In genomic region chr9:95406571-95407561, GRCm38 (mm10) we compare ENCODE assay signal across 7 mouse cellular contexts. TPM values are rescaled to one million over a fixed set of nuclear protein-coding genes. Genes with fewer than 3 reads are reported as not detected.
DNase-seq lines count a peak whose midpoint lies in the region; ATAC-seq and TF ChIP-seq lines count a peak whose summit lies in the region.

Gene Chst2, minus strand, starts transcription at chr9:95406722.

- TF ChIP-seq CTCF in heart, adult 2 months (IDR thresholded peaks at IDR 0.05): no peak

- H3K79me2 ChIP-seq in heart, adult 2 months (replicated peaks; ENCODE audit: control insufficient read depth, insufficient read depth, low read length): no peaks in the 10 kb centered on the region

- intact Hi-C loops in heart, adult 2 months (cut with DNase I): loop anchor here (5.0 kb wide), 1 partner anchor 665 kb away; no protein-coding TSS in a partner anchor

- no peak for TF ChIP-seq POLR2A in heart, adult 2 months (IDR thresholded peaks at IDR 0.05; ENCODE audit: insufficient read depth, low read depth, low read length)

- H3K4me1 ChIP-seq in embryonic facial prominence, embryonic 11.5 days (ENCODE audit: control insufficient read depth, insufficient read depth, low read length): no peaks in the 10 kb centered on the region; the same call in 1 of the 2 replicates
- H3K4me1 ChIP-seq in heart, adult 2 months (ENCODE audit: control insufficient read depth, insufficient read depth, low read length): 0 out of 2 replicates have a peak, but pooled peaks cover 1% of the 10 kb centered on the region
- peaks cover 41% of the 10 kb centered on the region for H3K4me1 ChIP-seq in limb, embryonic 10.5 days
- peaks cover 18% of the 10 kb centered on the region for H3K4me1 ChIP-seq in midbrain, embryonic 12.5 days

- peak within 1 kb of the TSS; percentile 73 for H3K4me3 ChIP-seq in embryonic facial prominence, embryonic 11.5 days (ENCODE audit: low read depth, low read length)
- H3K4me3 ChIP-seq in heart, adult 2 months: peak within 1 kb of the TSS; percentile 65
- peak within 1 kb of the TSS; percentile 79 for H3K4me3 ChIP-seq in limb, embryonic 10.5 days
- H3K4me3 ChIP-seq in midbrain, embryonic 12.5 days: peak within 1 kb of the TSS; percentile 82

- peaks cover 2% of the 10 kb centered on the region; the same call in 1 of the 2 replicates for H3K27me3 ChIP-seq in embryonic facial prominence, embryonic 11.5 days (ENCODE audit: control insufficient read depth, insufficient read depth, low read length)
- peaks cover 12% of the 10 kb centered on the region; the same call in 1 of the 2 replicates for H3K27me3 ChIP-seq in heart, adult 2 months (ENCODE audit: control insufficient read depth, insufficient read depth, low read length)
- H3K27me3 ChIP-seq in limb, embryonic 10.5 days (ENCODE audit: low read depth, poor library complexity, severe bottlenecking): peaks cover 13% of the 10 kb centered on the region; the same call in 1 of the 2 replicates
- H3K27me3 ChIP-seq in midbrain, embryonic 12.5 days: peaks cover 14% of the 10 kb centered on the region

- ATAC-seq in embryonic facial prominence, embryonic 11.5 days (replicated peaks; ENCODE audit: insufficient number of reproducible peaks, low FRiP score, low TSS enrichment, low read depth): peak; percentile 95
- peak; percentile 94 for ATAC-seq in midbrain, embryonic 12.5 days (ENCODE audit: low FRiP score, low read depth)

- peak within 1 kb of the TSS; percentile 83 for H3K9ac ChIP-seq in embryonic facial prominence, embryonic 11.5 days (replicated peaks; ENCODE audit: low read length)
- H3K9ac ChIP-seq in heart, adult 2 months (ENCODE audit: low read depth, low read length): peak within 1 kb of the TSS; percentile 64
- H3K9ac ChIP-seq in midbrain, embryonic 12.5 days (replicated peaks): peak within 1 kb of the TSS; percentile 83

- H3K4me2 ChIP-seq in embryonic facial prominence, embryonic 11.5 days (ENCODE audit: low read depth, low read length): peak within 1 kb of the TSS; percentile 96
- peak within 1 kb of the TSS; percentile 92 for H3K4me2 ChIP-seq in midbrain, embryonic 12.5 days (replicated peaks)

- no peaks in the 10 kb centered on the region for H3K36me3 ChIP-seq in embryonic facial prominence, embryonic 11.5 days (replicated peaks; ENCODE audit: control insufficient read depth, insufficient read depth, low read depth, low read length)
- no peaks in the 10 kb centered on the region for H3K36me3 ChIP-seq in heart, adult 2 months (ENCODE audit: control insufficient read depth, insufficient read depth, low read length)
- H3K36me3 ChIP-seq in limb, embryonic 10.5 days: peaks cover 6% of the 10 kb centered on the region
- no peaks in the 10 kb centered on the region for H3K36me3 ChIP-seq in midbrain, embryonic 12.5 days

- H3K9me3 ChIP-seq in embryonic facial prominence, embryonic 11.5 days (replicated peaks; ENCODE audit: control insufficient read depth, low read length): no peaks in the 10 kb centered on the region
- H3K9me3 ChIP-seq in limb, embryonic 10.5 days (replicated peaks): no peaks in the 10 kb centered on the region
- no peaks in the 10 kb centered on the region for H3K9me3 ChIP-seq in midbrain, embryonic 12.5 days

- DNase-seq in adrenal gland, postnatal 14 days: peak; percentile 96
- DNase-seq in embryonic facial prominence, embryonic 11.5 days (ENCODE audit: low spot score): peak; percentile 90
- peak; percentile 90 to 91 for DNase-seq in heart, adult 2 months
- DNase-seq in kidney, adult 18-20 months: peak; percentile 81
- DNase-seq in limb, embryonic 10.5 days (ENCODE audit: low spot score): peak; percentile 89
- DNase-seq in spleen, postnatal 10 days (ENCODE audit: low spot score in 2 of 2): peak; percentile 7 to 43

- peak within 1 kb of the TSS; percentile 56 for H3K27ac ChIP-seq in embryonic facial prominence, embryonic 11.5 days (replicated peaks; ENCODE audit: low read depth, low read length)
- peak within 1 kb of the TSS; percentile 51 for H3K27ac ChIP-seq in heart, adult 2 months
- peak within 1 kb of the TSS; percentile 91 for H3K27ac ChIP-seq in limb, embryonic 10.5 days
- peak within 1 kb of the TSS; percentile 81 for H3K27ac ChIP-seq in midbrain, embryonic 12.5 days (replicated peaks)

- under 1% methylated on average over 91 of the region's 102 CpGs for WGBS in embryonic facial prominence, embryonic 11.5 days
- WGBS in heart, adult 2 months: under 1% methylated on average over 96 of the region's 102 CpGs
- under 1% methylated on average over 102 of the region's 102 CpGs for WGBS in limb, embryonic 10.5 days
- WGBS in midbrain, embryonic 12.5 days: under 1% methylated on average over 102 of the region's 102 CpGs

- no peak for TF ChIP-seq EP300 in heart, adult 2 months (IDR thresholded peaks at IDR 0.05; ENCODE audit: insufficient read depth, low read depth, low read length)

RNA-seq across cellular contexts. Expression of gene Chst2, which starts in this region (rescaled TPM):
- total RNA-seq in adrenal gland, postnatal 14 days (2021): 19.0 and 20.6 TPM in 2 replicates
- polyA plus RNA-seq in embryonic facial prominence, embryonic 11.5 days (2014; fragmentation: Nextera tagmentation; extraction: Ambion mirVana): 6.8 and 7.3 TPM in 2 replicates
- 1 to 10 TPM; 1.1 to 1.2 TPM for total RNA-seq in heart, adult 2 months (2021)
- 0.29 and 0.38 TPM in 2 replicates for polyA plus RNA-seq in heart, adult 2 months (2012; rRNA removed)
- polyA plus RNA-seq in limb, embryonic 10.5 days (2016; fragmentation: Nextera tagmentation; extraction: Ambion mirVana): 3.5 and 3.6 TPM in 2 replicates
- polyA plus RNA-seq in midbrain, embryonic 12.5 days (2016; fragmentation: Nextera tagmentation; extraction: Ambion mirVana): 7.2 and 8.5 TPM in 2 replicates

Comparison
In these comparisons a context has a peak if more than half of its experiments do, and no peak if none do; other contexts are left out.
1. Peak in every context shown above with its lines: DNase-seq, ATAC-seq, H3K4me3 ChIP-seq and H3K27ac ChIP-seq.
2. DNase-seq: peak in every context shown above with its lines; median percentile 96 in adrenal gland, postnatal 14 days; 90 in heart, adult 2 months; 90 in embryonic facial prominence, embryonic 11.5 days; 89 in limb, embryonic 10.5 days; 81 in kidney, adult 18-20 months; 25 in spleen, postnatal 10 days.